Mouse (Mus musculus) heart, postnatal 0 days (tissue): ENCODE measurements around the gene Myo3b. TPM values are rescaled to one million over a fixed set of nuclear protein-coding genes. Genes with fewer than 3 reads are reported as not detected.

Experiments
- ATAC-seq: fragments of 200-750 bp; cut with Nextera tagmentation; 2 replicates; pipeline ENCODE4 v1.8.0; 2017; ENCODE audit warnings: low read depth, moderate number of reproducible peaks, moderate library complexity; ENCODE audit not compliant: insufficient read depth
- DNase-seq: peaks from one replicate; pipeline ENCODE4 v3.0.0-alpha.2; 2016; ENCODE audit warnings: low spot score
- H3K27ac ChIP-seq: fragments of 300-500 bp; sonication (generic); 2 replicates; pipeline ENCODE4 v1.5.1; 2014; ENCODE audit warnings: low read depth, mild to moderate bottlenecking
- H3K27me3 ChIP-seq: fragments of 300-500 bp; sonication (generic); 2 replicates; pipeline ENCODE4 v1.6.1; 2014; ENCODE audit warnings: low read length, mixed read lengths; ENCODE audit not compliant: control insufficient read depth, insufficient read depth
- H3K36me3 ChIP-seq: fragments of 300-500 bp; sonication (generic); replicated peaks from 2 replicates; pipeline ENCODE4 v1.6.1; 2014; ENCODE audit warnings: low read length, mixed read lengths; ENCODE audit not compliant: control insufficient read depth, insufficient read depth
- H3K4me1 ChIP-seq: fragments of 300-500 bp; sonication (generic); 2 replicates; pipeline ENCODE4 v1.6.1; 2014; ENCODE audit warnings: antibody characterized with exemption; ENCODE audit not compliant: control insufficient read depth, insufficient read depth
- H3K4me2 ChIP-seq: fragments of 300-500 bp; sonication (generic); 2 replicates; pipeline ENCODE4 v1.6.1; 2014; ENCODE audit warnings: low read depth, mild to moderate bottlenecking, low read length, moderate library complexity
- H3K4me3 ChIP-seq: fragments of 300-500 bp; sonication (generic); 2 replicates; pipeline ENCODE4 v1.5.1; 2014; ENCODE audit warnings: low read depth, low read length
- H3K9ac ChIP-seq: fragments of 300-500 bp; sonication (generic); replicated peaks from 2 replicates; pipeline ENCODE4 v1.6.1; 2014; ENCODE audit warnings: low read depth, low read length, mixed read lengths
- H3K9me3 ChIP-seq: fragments of 300-500 bp; sonication (generic); replicated peaks from 2 replicates; pipeline ENCODE4 v1.6.1; 2016; ENCODE audit warnings: low read length; ENCODE audit not compliant: control insufficient read depth
- CTCF ChIP-seq: IDR thresholded peaks from 2 replicates; pipeline ENCODE4 v1.5.1; 2016; ENCODE audit warnings: antibody characterized with exemption, control low read depth, low read depth
- EP300 ChIP-seq: IDR thresholded peaks from 2 replicates; pipeline ENCODE4 v1.6.1; 2016; ENCODE audit warnings: antibody characterized with exemption, low read depth
- WGBS: fragments of 180-500 bp; shearing (Covaris S2); extraction: QIAGEN DNeasy Blood & Tissue Kit; methylation state at CpG from one replicate; pipeline ENCODE4 v1.1.7; 2014; 5-methylcytosine and 5-hydroxymethylcytosine counted together
- polyA plus RNA-seq: library from polyadenylated mRNA; unstranded; fragments of >200 nt; fragmentation: Nextera tagmentation; extraction: Ambion mirVana; gene quantifications from 2 replicates; pipeline ENCODE4 v1.2.1, GENCODE M21; 2015
- total RNA-seq: library from RNA; depleted of rRNA; stranded (reverse); fragments of >200 nt; gene quantifications from 2 replicates; pipeline ENCODE4 v1.2.3, GENCODE M21; 2014; ENCODE audit warnings: low replicate concordance

Myo3b gene
- total and polyA plus RNA-seq, 2 experiments from 2014 or later: 0.04 to 0.15 TPM

DNA sequence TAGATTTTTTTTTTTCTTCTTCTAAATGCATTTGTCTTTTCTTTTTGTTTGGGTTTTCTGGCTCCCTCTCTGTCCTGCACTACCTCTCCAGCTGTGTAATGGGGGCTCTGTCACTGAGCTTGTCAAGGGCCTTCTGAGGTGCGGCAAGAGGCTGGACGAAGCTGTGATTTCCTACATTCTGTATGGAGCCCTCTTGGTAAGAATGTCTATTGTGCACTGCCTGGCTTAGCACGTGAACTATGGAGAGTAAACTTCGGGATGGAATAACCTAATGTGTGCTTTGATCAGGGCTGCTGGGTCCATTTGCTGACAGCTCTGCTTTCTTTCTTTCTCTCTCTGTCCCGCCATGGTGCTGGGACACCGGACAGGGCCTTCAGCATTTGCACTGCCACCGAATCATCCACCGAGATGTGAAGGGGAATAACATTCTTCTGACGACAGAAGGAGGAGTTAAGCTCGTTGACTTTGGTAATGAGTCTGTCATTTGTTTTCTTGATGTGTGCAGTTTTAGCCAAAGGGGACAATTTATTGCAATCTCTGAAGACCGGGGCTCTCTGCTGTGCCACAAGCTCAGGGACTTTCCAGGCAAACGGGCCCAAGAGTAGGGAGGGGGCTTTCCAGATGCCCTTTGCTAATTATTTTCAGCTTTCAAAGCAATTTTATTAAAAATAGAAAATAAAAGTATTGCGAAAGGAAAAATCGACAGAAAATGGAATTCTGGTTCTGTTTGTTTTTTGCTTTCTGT is 66.5 kb downstream of the Myo3b start:
- 57% methylated on average over 14 of the region's 14 CpGs for WGBS
- Histone ChIP-seq H3K9me3 (no peaks in the 10 kb centered on the region), H3K4me2 (no peak overlapping the region), H3K36me3 (no peaks in the 10 kb centered on the region), H3K4me3 (no peak overlapping the region), H3K27ac (no peak overlapping the region), H3K9ac (no peak overlapping the region), H3K4me1 (no peaks in the 10 kb centered on the region), H3K27me3 (no peaks in the 10 kb centered on the region)
- DNase-seq (no peak), ATAC-seq (no peak)
- no peak for TF ChIP-seq CTCF
- TF ChIP-seq EP300: no peak

DNA sequence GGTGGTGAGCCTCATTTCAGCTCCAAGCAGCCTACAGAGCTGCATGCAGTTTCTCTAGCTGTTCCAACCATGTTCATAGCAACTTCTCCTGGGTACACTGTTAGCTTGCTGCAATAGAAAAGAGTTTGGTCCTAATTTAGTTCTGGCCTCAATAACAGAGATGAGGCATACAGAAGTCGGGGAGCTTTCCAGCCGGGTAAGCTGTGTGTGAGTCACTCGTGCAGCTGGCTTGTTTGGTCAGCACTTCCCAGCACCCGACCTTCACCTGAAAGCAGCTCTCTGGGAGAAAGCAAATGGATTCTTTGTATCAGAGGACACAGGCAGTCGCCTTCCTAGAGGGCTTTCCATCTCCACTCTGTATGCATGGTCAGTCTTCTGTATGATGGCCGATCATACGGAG is 70.1 kb downstream of the Myo3b start:
- Histone ChIP-seq H3K4me1 (no peaks in the 10 kb centered on the region), H3K4me2 (no peak overlapping the region), H3K4me3 (no peak overlapping the region), H3K9me3 (no peaks in the 10 kb centered on the region), H3K27ac (no peak overlapping the region), H3K9ac (no peak overlapping the region), H3K27me3 (no peaks in the 10 kb centered on the region), H3K36me3 (no peaks in the 10 kb centered on the region)
- TF ChIP-seq EP300: no peak
- TF ChIP-seq CTCF: no peak
- ATAC-seq: no peak
- WGBS: 46% methylated on average over 7 of the region's 7 CpGs
- DNase-seq: no peak

DNA sequence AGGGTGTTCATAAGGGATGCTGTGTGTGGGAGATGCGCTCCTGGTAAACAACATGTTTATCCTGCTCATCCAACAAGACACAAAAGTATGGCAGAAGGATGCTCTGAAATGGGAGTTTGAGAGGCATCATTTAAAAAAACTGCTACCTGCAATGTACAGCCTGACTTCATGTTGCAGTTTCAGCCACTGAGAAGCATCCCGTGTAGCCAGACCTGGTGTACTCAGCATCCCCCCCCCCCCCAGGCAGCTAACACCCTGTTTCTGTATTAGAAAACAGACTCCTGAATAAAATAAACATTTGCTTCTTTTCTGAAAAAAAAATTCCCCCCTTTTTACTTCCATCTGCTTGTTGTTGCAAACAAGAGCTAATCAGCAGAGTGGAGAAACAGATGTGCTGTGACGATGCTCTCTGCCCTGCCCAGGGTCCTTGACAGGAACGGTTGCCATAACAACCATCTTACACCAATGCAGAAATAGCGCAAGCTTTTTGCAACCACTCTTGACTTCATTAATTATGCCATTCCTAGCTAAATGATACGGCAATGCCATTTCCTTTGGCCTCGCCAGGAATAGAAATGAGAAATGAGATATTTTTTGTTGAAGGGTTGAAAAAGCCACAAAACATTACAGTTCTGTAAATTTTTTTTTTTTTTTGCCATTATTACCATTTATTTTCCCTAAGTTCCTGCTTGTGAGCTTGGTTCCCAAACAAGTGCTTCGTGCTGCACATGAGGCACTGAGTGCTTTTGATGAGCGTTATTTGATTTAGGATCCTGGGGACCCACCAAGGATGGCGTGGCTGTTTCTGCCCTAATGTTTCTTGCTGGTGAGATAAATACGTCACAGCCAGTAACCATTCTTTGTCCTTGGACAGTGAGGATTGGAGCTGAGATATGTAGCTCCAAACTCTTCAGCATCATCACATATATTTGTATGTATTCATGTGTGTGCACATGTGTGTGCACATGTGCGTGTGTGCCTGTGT is 75.2 kb downstream of the Myo3b start:
- Histone ChIP-seq H3K4me1 (no peaks in the 10 kb centered on the region), H3K36me3 (no peaks in the 10 kb centered on the region), H3K27ac (no peak overlapping the region), H3K9ac (no peak overlapping the region), H3K4me2 (no peak overlapping the region), H3K9me3 (no peaks in the 10 kb centered on the region), H3K27me3 (0 out of 2 replicates have a peak, but pooled peaks cover 4% of the 10 kb centered on the region), H3K4me3 (no peak overlapping the region)
- 57% methylated on average over 12 of the region's 12 CpGs for WGBS
- no peak for TF ChIP-seq CTCF
- TF ChIP-seq EP300: no peak
- DNase-seq: no peak
- ATAC-seq: no peak

DNA sequence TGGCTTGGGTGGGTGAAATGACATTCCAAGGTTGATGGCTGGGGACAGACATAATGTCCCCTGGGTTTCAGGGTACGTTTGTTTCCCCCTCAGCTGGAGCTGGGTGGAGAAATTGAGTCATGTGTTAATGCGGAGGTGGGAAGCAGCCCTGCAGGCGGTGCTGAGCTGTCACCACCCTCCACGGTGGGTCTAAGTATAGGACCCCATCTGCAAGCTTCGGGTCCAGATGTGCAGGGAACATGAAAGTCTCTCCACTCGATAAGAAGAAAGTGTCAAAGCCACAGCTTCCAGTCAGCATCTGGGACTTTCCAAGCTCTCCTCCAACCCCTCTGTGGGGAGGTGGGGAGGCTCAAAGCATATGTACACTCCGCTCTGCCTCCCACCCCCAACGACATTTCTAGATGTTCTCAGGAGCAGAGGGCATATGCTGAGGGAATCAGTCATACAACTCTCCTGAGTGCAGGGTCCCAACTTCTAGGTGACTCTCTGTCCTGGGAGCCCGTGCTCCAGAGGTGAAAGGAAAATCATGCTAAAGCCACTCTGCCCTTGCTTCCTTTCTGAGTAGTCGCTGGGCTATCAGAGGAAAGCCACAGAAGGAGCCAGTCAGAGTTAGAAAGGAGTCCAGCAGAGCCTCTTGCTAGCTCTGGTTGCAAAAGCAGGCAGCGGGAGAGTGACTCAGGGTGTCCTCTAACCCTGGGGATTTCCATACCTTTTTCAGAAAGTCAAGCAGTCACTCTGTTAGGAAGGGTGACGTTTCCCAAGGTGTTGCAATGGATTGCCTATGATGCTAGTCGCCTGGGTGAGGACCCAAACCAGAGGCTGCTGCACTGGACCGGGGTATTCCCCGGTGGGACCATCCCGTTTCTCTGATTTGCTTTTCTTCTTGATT is 79.7 kb downstream of the Myo3b start:
- no peak overlapping the region for H3K4me2 ChIP-seq
- no peak for TF ChIP-seq EP300
- TF ChIP-seq CTCF: no peak
- H3K4me3 ChIP-seq: no peak overlapping the region
- ATAC-seq (no peak), DNase-seq (no peak)
- 38% methylated on average over 16 of the region's 16 CpGs for WGBS
- H3K4me1 ChIP-seq: no peaks in the 10 kb centered on the region
- H3K9me3 ChIP-seq: no peaks in the 10 kb centered on the region
- no peak overlapping the region for H3K9ac ChIP-seq
- no peak overlapping the region for H3K27ac ChIP-seq
- H3K27me3 ChIP-seq: 0 out of 2 replicates have a peak, but pooled peaks cover 4% of the 10 kb centered on the region
- no peaks in the 10 kb centered on the region for H3K36me3 ChIP-seq

DNA sequence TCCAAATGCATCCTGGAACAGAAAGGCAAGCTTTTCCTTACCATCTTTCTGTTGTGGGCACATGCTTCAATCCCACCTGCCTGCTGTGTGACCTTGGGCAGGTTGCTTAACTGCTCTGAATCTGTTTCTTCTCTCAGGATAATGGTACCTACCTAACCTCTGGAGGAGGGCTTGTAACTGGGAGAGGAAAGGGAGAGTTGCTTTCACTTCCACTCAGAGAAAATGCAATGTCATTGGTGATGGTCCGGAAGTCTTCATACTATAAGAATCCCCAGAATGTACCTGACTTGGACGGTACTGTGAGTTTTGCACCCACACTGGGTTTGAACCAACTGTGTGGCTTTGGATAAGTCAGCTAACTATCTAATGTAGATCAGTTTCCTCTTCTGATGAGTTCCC is 80.3 kb downstream of the Myo3b start:
- TF ChIP-seq CTCF: no peak
- TF ChIP-seq EP300: no peak
- Histone ChIP-seq H3K4me3 (no peak overlapping the region), H3K27ac (no peak overlapping the region), H3K9ac (no peak overlapping the region), H3K36me3 (no peaks in the 10 kb centered on the region), H3K27me3 (0 out of 2 replicates have a peak, but pooled peaks cover 4% of the 10 kb centered on the region), H3K4me2 (no peak overlapping the region), H3K9me3 (no peaks in the 10 kb centered on the region), H3K4me1 (no peaks in the 10 kb centered on the region)
- ATAC-seq (no peak), DNase-seq (no peak)
- 74% methylated on average over 2 of the region's 2 CpGs for WGBS
